Mouse (Mus musculus) skeletal muscle tissue, adult 2 months (tissue): ENCODE data around the gene Pla2g4e.

Experiments used
- DNase-seq: peaks from one replicate; pipeline ENCODE4 v3.0.0-alpha.2; 2012; ENCODE audit warnings: low read depth, low spot score

Gene Pla2g4e

GRCm38 (mm10) chr2:120244679-120245420 lies at the start of gene Pla2g4e:
Pla2g4e (minus strand) TSS chr2:120245335.
- DNase-seq, result peak; percentile 83

- no peak for DNase-seq
Measured at GRCm38 (mm10) chr2:120291471-120292078, 46.4 kb upstream of the Pla2g4e start.

- DNase-seq, result no peak
Measured at GRCm38 (mm10) chr2:120288995-120289394, 43.9 kb upstream of the Pla2g4e start, which contains the start of gene Pla2g4d. Pla2g4d (minus strand) TSS chr2:120289197.

- no peak for DNase-seq
Measured at GRCm38 (mm10) chr2:120288401-120288800, 43.3 kb upstream of the Pla2g4e start.

- DNase-seq, result no peak
Measured at GRCm38 (mm10) chr2:120285639-120286038, 40.5 kb upstream of the Pla2g4e start.

- no peak for DNase-seq
Measured at GRCm38 (mm10) chr2:120284705-120285104, 39.6 kb upstream of the Pla2g4e start.

GRCm38 (mm10) chr2:120284094-120284493 lies 39.0 kb upstream of the Pla2g4e start:
- DNase-seq, result no peak

- no peak for DNase-seq
Measured at GRCm38 (mm10) chr2:120283550-120283949, 38.4 kb upstream of the Pla2g4e start.

GRCm38 (mm10) chr2:120281221-120281620 lies 36.1 kb upstream of the Pla2g4e start:
- DNase-seq, result no peak

- peak; percentile 20 for DNase-seq
Measured at GRCm38 (mm10) chr2:120279961-120280360, 34.8 kb upstream of the Pla2g4e start.

GRCm38 (mm10) chr2:120276951-120277350 lies 31.8 kb upstream of the Pla2g4e start:
- no peak for DNase-seq

GRCm38 (mm10) chr2:120268635-120269034 lies 23.5 kb upstream of the Pla2g4e start:
- no peak for DNase-seq

- DNase-seq, result no peak
Measured at GRCm38 (mm10) chr2:120265523-120265922, 20.4 kb upstream of the Pla2g4e start.

GRCm38 (mm10) chr2:120264858-120265257 lies 19.7 kb upstream of the Pla2g4e start:
- DNase-seq, result no peak

- no peak for DNase-seq
Measured at GRCm38 (mm10) chr2:120262876-120263275, 17.7 kb upstream of the Pla2g4e start.

GRCm38 (mm10) chr2:120261346-120261745 lies 16.2 kb upstream of the Pla2g4e start:
- DNase-seq, result no peak

- no peak for DNase-seq
Measured at GRCm38 (mm10) chr2:120256259-120256658, 11.1 kb upstream of the Pla2g4e start.

GRCm38 (mm10) chr2:120252644-120253043 lies 7.5 kb upstream of the Pla2g4e start:
- no peak for DNase-seq

GRCm38 (mm10) chr2:120245421-120246016 lies 384 bp upstream of the Pla2g4e start:
- DNase-seq, result no peak

GRCm38 (mm10) chr2:120243995-120244394 lies 1.1 kb downstream of the Pla2g4e start:
- DNase-seq, result no peak

GRCm38 (mm10) chr2:120242791-120243467 lies 2.2 kb downstream of the Pla2g4e start:
- DNase-seq, result no peak

GRCm38 (mm10) chr2:120238733-120239132 lies 6.4 kb downstream of the Pla2g4e start:
- peak; percentile 68 for DNase-seq
